Mouse (Mus musculus) liver, adult 2 months (tissue): ENCODE measurements around the gene Lgals3bp.

Experiments
- CTCF ChIP-seq: fragments of 200-500 bp; IDR thresholded peaks from 2 replicates; pipeline ENCODE4 v1.5.1; 2011; ENCODE audit warnings: low read depth, low read length, control low read depth
- POLR2A ChIP-seq: fragments of 200-500 bp; IDR thresholded peaks from 2 replicates; pipeline ENCODE4 v1.6.1; 2011; ENCODE audit warnings: low read length, control low read depth; ENCODE audit not compliant: insufficient read depth; ENCODE audit errors: extremely low read depth

GRCm38 (mm10) chr11:118345693-118346092 is 56.2 kb downstream of the Lgals3bp start:
- TF ChIP-seq CTCF: no peak
- TF ChIP-seq POLR2A: no peak
